Mouse (Mus musculus): ENCODE data around the gene Hist3h2ba.
"Not testable (repeated sequence)": the region's sequence is repeated elsewhere in the genome, so short reads cannot be mapped to it uniquely, and the experiment has no call there.

Gene Hist3h2ba

GRCm38 (mm10) chr11:58938322-58939087 lies 10.2 kb upstream of the Hist3h2ba start, which contains the start of gene Rnf187:
TSS of gene Rnf187 (minus strand) at chr11:58938916.
- DNase-seq (ENCODE audit: low spot score): peak; percentile 98

- no peak for DNase-seq (ENCODE audit: low spot score)
Observed at GRCm38 (mm10) chr11:58939088-58939439, 9.7 kb upstream of the Hist3h2ba start.

- DNase-seq (ENCODE audit: low spot score): no peak
Observed at GRCm38 (mm10) chr11:58944136-58944535, 4.6 kb upstream of the Hist3h2ba start.

GRCm38 (mm10) chr11:58947306-58947705 lies 1.4 kb upstream of the Hist3h2ba start:
- no peak for DNase-seq (ENCODE audit: low spot score)

DNA sequence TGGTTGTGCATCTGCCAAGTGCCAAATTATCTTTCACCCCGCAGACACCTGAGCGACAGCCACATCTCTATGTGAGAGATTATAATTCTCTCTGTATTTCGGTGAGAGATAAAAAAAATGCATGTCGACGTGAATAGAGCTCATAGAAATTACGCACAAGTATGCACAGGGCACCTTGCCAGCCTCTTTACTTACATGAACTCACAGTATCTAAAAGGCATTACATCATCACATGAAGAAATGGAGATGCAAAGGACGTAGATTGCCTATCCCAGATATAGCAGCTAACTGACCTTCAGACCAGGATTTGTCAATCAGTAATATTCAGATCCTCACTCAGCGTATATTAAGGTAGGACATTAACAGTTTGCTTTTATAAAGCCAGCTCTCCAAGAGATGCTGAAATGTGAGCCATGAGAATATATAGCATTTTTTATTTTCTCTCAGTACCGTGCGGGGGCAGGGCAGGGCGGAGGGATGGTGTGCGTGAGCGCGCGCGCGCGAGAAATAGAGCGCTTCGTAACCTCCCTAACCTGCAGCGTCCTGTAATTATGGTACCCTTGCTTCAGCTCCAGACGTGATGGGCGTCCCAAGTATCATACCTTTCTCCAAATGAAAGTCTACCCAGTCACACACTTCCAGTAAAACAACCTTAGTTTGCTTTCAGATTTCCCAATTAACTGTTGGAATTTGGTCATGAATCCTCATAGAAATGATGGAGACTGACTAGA lies 757 bp upstream of the Hist3h2ba start:
- DNase-seq (ENCODE audit: low spot score): peak; percentile 75

DNA sequence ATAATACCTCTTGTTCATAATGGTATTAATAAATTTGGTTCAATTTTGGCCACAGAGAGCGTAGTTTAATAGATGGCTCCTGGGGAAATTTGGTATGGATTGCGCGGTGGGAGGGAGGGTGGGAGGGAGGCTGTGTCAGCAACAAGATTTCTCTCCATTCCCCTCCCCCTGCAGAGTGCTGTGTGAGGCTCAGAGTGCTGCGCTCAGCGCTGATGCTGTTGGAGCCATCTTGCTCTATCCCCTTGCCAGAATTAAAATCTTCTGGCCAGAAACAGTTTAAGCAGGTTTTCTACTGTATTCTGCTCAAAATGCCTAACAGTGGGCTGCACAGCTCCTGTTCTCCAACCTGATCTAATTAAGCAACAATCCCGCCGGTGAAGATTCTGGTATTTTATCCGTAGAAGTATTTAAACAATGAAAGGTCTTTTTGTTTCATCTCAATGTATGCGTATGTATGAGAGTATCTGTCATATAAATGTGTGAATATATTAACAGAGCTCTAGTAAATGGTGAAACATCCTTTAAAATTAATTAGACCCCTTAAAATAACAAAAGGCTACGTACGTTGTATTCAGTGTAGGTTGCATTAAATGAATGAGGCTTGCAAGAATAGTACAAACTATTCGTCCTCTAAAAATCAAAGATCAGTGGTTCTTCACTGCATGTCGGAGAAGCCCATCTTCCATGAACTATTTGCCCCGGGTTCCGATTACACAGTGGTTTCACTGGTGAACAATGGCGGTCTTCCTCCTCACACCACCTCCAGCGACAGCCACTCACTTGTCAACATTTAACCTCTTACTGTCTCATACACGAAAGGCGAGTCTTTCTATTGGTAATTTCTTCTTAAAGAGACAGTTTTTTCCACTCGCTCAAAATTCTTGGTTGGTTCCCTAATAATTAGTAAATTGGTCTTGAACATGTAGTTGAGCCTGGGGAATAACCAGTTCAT lies 1.0 kb downstream of the Hist3h2ba start:
- DNase-seq (ENCODE audit: low spot score): peak; percentile 86

GRCm38 (mm10) chr11:58951210-58951609 lies 2.5 kb downstream of the Hist3h2ba start:
- no peak for DNase-seq (ENCODE audit: low spot score)

GRCm38 (mm10) chr11:58953351-58954169 lies 4.8 kb downstream of the Hist3h2ba start:
- peak; percentile 71 for DNase-seq (ENCODE audit: low spot score)

DNA sequence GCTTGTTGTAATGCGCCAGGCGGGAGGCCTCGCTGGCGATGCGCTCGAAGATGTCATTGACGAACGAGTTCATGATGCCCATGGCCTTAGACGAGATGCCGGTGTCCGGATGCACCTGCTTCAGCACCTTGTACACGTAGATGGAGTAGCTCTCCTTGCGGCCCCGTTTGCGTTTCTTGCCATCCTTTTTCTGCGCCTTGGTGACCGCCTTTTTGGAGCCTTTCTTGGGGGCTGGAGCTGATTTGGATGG lies 5.4 kb downstream of the Hist3h2ba start:
- DNase-seq (ENCODE audit: low spot score): not testable (repeated sequence)

DNA sequence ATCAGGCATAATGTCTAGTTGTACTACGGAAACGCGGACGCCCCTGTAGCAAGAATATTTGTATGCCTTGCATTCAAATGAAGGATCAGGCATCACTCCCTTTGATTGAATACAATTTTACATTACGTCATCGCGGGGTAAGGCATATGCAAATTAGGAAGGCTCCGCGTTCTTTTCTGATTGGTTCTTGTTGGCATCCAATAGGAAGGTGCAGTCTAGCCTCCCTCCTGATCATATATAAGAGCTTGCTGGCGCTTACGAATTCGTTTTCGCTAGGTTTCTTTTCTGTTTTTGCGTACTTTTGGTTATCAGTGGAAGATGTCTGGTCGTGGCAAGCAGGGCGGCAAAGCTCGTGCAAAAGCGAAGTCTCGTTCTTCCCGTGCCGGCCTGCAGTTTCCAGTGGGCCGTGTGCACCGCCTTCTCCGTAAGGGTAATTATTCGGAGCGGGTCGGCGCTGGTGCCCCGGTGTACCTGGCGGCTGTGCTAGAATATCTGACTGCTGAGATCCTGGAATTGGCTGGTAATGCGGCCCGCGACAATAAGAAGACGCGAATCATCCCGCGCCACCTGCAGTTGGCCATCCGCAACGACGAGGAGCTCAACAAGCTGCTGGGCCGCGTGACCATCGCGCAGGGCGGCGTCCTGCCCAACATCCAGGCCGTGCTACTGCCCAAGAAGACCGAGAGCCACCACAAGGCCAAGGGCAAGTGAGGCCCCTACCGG lies 5.9 kb downstream of the Hist3h2ba start, which contains the start of the genes Hist3h2a and Trim17:
Gene Hist3h2a, plus strand, starts transcription at position 266 of the 723 bp plus-strand sequence.
Gene Trim17, plus strand, starts transcription at position 266 of the 723 bp plus-strand sequence.
- DNase-seq (ENCODE audit: low spot score): peak; percentile 100

GRCm38 (mm10) chr11:58955143-58955867 lies 6.6 kb downstream of the Hist3h2ba start:
- peak; percentile 54 for DNase-seq (ENCODE audit: low spot score)

DNA sequence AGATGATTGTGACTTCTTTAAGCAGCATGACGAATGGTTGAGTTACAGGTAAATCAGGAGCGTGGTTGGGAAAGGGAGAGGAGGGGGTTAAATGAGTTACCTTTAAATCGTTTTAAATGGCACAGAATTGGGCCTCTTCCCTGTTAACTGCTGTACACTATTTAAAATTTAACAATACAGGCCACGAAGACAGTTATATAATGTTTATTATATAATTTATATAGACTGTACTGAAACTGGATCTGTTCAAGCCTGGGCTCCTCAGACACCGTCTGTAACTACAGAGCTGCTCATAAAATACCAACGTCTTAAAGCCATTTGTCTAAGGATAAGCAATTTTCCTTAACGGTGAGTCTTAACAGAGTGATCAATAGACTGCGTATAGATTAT lies 7.1 kb downstream of the Hist3h2ba start:
- no peak for DNase-seq (ENCODE audit: low spot score)

- DNase-seq (ENCODE audit: low spot score): no peak
Observed at GRCm38 (mm10) chr11:58957226-58957914, 8.7 kb downstream of the Hist3h2ba start.

GRCm38 (mm10) chr11:58958536-58958935 lies 9.8 kb downstream of the Hist3h2ba start:
- no peak for DNase-seq (ENCODE audit: low spot score)

DNA sequence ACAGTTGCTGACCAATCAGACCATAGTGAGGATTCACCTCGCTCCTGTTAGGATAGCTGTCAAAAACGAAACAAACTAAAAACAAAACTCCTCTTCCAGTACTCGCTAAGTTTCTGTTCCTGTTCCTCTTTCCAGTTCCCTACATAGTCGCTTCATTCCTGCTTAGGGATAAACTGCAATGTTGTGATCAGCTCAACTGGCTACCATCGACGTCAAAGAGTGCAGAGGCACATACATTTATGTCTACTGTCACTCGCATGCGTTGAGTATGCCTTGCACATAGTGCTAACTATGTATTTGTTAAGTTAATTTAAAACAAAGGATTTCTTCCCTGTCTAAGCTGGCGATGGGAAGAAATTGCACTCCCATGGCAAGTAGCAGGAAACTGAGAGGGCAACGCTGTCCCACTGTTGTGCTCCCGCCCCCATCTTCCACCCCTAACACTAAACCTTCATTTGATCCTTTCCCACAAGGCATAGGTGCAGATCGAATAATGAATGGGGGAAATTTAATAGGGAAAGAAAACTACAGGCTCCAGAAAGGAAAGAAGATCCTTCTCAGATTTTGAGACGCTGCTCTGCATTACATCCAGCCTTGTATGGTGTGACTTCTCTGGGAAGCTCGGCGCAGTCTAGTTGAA lies 10.6 kb downstream of the Hist3h2ba start:
- no peak for DNase-seq (ENCODE audit: low spot score)

GRCm38 (mm10) chr11:58959921-58960465 lies 11.3 kb downstream of the Hist3h2ba start:
- DNase-seq (ENCODE audit: low spot score): no peak

DNA sequence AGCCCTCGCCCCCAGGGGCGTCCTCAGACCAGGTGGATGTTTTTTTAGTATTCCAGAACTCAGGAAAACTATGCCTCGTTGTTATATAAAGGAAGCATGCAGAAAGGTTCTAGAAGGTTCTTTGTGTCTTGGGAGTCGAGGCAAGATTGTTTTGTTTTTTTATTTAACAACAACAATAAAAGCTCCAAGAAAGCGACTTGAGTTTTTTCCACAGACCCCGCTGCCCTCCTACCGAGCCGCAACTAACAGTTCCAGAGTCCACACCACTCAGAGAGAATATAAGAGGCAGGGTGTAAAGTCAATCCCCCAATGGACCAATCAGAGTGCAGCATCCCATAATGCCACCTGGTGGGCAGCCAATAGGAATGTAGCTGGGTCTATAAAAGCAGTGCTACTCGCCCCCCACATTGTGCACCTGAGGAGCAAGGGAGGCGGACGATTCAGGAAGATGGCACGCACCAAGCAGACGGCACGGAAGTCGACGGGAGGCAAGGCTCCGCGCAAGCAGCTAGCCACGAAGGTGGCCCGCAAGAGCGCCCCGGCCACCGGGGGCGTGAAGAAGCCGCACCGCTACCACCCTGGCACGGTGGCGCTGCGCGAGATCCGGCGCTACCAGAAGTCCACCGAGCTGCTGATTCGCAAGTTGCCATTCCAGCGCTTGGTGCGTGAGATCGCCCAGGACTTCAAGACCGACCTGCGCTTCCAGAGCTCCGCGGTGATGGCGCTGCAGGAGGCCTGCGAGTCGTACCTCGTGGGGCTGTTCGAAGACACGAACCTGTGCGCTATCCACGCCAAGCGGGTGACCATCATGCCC lies 12.9 kb downstream of the Hist3h2ba start:
- no peak for DNase-seq (ENCODE audit: low spot score)

DNA sequence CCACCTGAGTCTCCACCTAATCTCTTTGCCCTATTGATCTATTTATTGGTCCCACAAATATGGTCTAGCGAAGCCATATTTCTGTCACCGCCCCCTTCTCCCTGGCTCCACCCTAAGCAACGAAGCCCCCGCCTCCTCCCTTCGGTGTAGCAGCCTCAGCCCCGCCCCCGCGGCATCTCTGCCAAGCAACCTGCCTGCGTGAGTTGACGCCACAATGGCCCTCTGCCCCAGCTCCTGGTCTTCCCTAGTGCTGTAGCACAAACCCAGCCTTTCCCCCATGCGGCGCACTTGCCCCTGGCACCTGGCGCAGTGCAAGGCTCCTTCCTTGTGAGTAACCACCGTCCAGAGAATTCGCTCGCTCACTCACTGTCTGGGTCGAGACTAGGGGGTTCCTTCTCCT lies 14.8 kb downstream of the Hist3h2ba start:
- DNase-seq (ENCODE audit: low spot score): no peak
